Comparison of ENCODE assay signal across 7 mouse cellular contexts in the genomic region with DNA sequence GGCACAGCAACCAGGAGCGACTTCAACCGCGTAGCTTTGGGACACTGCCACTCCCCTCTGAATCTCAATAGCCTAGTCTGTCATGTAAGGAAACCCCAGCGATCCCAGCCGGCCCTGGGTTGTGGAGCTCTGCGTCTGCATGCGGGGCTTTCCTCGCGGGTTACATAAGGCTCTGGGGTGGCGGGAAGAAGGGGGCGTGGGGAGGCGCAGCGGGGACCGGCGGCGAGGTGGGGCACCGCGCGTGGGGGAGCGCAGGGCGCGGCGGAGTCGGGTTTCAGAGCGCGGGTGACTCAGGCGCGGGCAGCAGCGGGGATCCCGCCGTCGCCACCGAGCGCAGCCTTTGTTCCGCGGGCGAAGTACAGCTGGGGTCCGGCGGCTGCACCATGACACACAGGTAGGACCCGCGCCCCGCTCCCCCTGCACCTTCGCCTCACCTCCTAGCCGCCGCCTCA. TPM values are rescaled to one million over a fixed set of nuclear protein-coding genes. Genes with fewer than 3 reads are reported as not detected.
A peak's percentile ranks its signal among the peaks of the same experiment; 100 is the strongest.
DNase-seq lines count a peak whose midpoint lies in the region; ATAC-seq and TF ChIP-seq lines count a peak whose summit lies in the region.

TSS of gene Col15a1 (plus strand) at position 193 of the 452 bp plus-strand sequence.

- H3K9ac ChIP-seq in forebrain, embryonic 11.5 days (ENCODE audit: low read length) = peak within 1 kb of the TSS; percentile 35
- H3K9ac ChIP-seq in lung, postnatal 0 days (replicated peaks; ENCODE audit: low read depth) = no peak within 1 kb of the TSS

- no peak for ATAC-seq in forebrain, embryonic 11.5 days (replicated peaks; ENCODE audit: low FRiP score)
- peak; percentile 33; the same call in 1 of the 2 replicates for ATAC-seq in lung, postnatal 0 days

- H3K27ac ChIP-seq in forebrain, embryonic 11.5 days (ENCODE audit: low read depth, low read length) = no peak within 1 kb of the TSS
- H3K27ac ChIP-seq in lung, postnatal 0 days (ENCODE audit: low read length) = no peak within 1 kb of the TSS

- H3K4me1 ChIP-seq in forebrain, embryonic 11.5 days (replicated peaks; ENCODE audit: control insufficient read depth, insufficient read depth, low read length) = no peaks in the 10 kb centered on the region
- H3K4me1 ChIP-seq in lung, postnatal 0 days (ENCODE audit: insufficient read depth, low read depth, low read length) = peaks cover 10% of the 10 kb centered on the region

- no peak for TF ChIP-seq EP300 in lung, postnatal 0 days (IDR thresholded peaks at IDR 0.05)

- H3K36me3 ChIP-seq in forebrain, embryonic 11.5 days (ENCODE audit: control insufficient read depth, insufficient read depth, low read length) = no peaks in the 10 kb centered on the region
- no peaks in the 10 kb centered on the region for H3K36me3 ChIP-seq in lung, postnatal 0 days (ENCODE audit: insufficient read depth, low read length)

- TF ChIP-seq CTCF in lung, postnatal 0 days (IDR thresholded peaks at IDR 0.05) = no peak

- H3K27me3 ChIP-seq in forebrain, embryonic 11.5 days (ENCODE audit: control insufficient read depth, insufficient read depth, low read length) = peaks cover 30% of the 10 kb centered on the region
- peaks cover 6% of the 10 kb centered on the region; the same call in 1 of the 2 replicates for H3K27me3 ChIP-seq in lung, postnatal 0 days (replicated peaks; ENCODE audit: insufficient read depth, low read length)

- H3K4me3 ChIP-seq in forebrain, embryonic 11.5 days (ENCODE audit: low read depth, low read length) = peak within 1 kb of the TSS; percentile 42
- peak within 1 kb of the TSS; percentile 39 for H3K4me3 ChIP-seq in lung, postnatal 0 days (ENCODE audit: low read depth, low read length)

- under 1% methylated on average over 36 of the region's 45 CpGs for WGBS in forebrain, embryonic 11.5 days
- 2% methylated on average over 26 of the region's 45 CpGs for WGBS in lung, postnatal 0 days

- H3K9me3 ChIP-seq in forebrain, embryonic 11.5 days (ENCODE audit: control insufficient read depth, low read length) = no peaks in the 10 kb centered on the region
- H3K9me3 ChIP-seq in lung, postnatal 0 days (ENCODE audit: low read length) = no peaks in the 10 kb centered on the region

- H3K4me2 ChIP-seq in forebrain, embryonic 11.5 days (ENCODE audit: low read depth, low read length, severe bottlenecking) = peak within 1 kb of the TSS; percentile 82
- peak within 1 kb of the TSS; percentile 85 for H3K4me2 ChIP-seq in lung, postnatal 0 days (replicated peaks; ENCODE audit: low read depth, low read length)

- intact Hi-C loops in heart, postnatal 10 days (cut with DNase I) = loop anchor here (2.0 kb wide), 4 partner anchors 25 to 79 kb away; no protein-coding TSS in a partner anchor

- DNase-seq in urinary bladder, postnatal 25 days (ENCODE audit: low spot score) = peak; percentile 14
- no peak for DNase-seq in urinary bladder, postnatal 10 days (ENCODE audit: low spot score)
- DNase-seq in forebrain, embryonic 11.5 days (ENCODE audit: low spot score) = peak; percentile 57
- DNase-seq in heart, postnatal 10 days = peak; percentile 47 to 59
- DNase-seq in lung, postnatal 0 days (ENCODE audit: low spot score) = no peak
- no peak for DNase-seq in cerebellum, postnatal 36 days
- DNase-seq in frontal cortex, postnatal 36 days (ENCODE audit: low spot score in 2 of 2) = no peak

RNA-seq across cellular contexts. Expression of gene Col15a1, which starts in this region (rescaled TPM):
- 6.6 and 7.0 TPM in 2 replicates for polyA plus RNA-seq in forebrain, embryonic 11.5 days (2014; fragmentation: Nextera tagmentation; extraction: Ambion mirVana)
- 100 to 1,000 TPM; 315 to 324 TPM for total RNA-seq in heart, postnatal 10 days (2021)
- polyA plus RNA-seq in lung, postnatal 0 days (2015; fragmentation: Nextera tagmentation; extraction: Ambion mirVana) = 4.9 and 6.0 TPM in 2 replicates

Comparison
In these comparisons a context has a peak if more than half of its experiments do, and no peak if none do; other contexts are left out.
1. DNase-seq: peak in urinary bladder, postnatal 25 days (single experiment), forebrain, embryonic 11.5 days (single experiment) and heart, postnatal 10 days (2 of 2); none in urinary bladder, postnatal 10 days (single experiment), lung, postnatal 0 days (single experiment), cerebellum, postnatal 36 days (0 of 2) and frontal cortex, postnatal 36 days (0 of 2).